Mouse (Mus musculus) mouse embryonic stem cell (cell line): ENCODE data around the gene Fam124a.
"Not testable (repeated sequence)": the region's sequence is repeated elsewhere in the genome, so short reads cannot be mapped to it uniquely, and the experiment has no call there.

Experiments
- in situ Hi-C, 2 experiments: fragments of 300-500 bp; cut with MboI; formaldehyde crosslinking; loops; 1 replicate in 1 of 2; 3 replicates in 1 of 2; pipeline ENCODE4 v1.14.3; 2019 to 2020; ENCODE audit warnings: low sequenced_read_pairs in 2 of 2, low pct_unique_long_range_greater_than_20kb in 1 of 2, mixed read lengths in 1 of 2; ENCODE audit not compliant: unreplicated experiment in 1 of 2

The Fam124a gene

GRCm38 (mm10) chr14:62555309-62555829, at the start of gene Fam124a:
Fam124a (plus strand) TSS chr14:62555737.
- in situ Hi-C loops: no loop called here

GRCm38 (mm10) chr14:62506261-62506660, 49.3 kb upstream of the Fam124a start:
- in situ Hi-C loops: loop anchor here in 1 of 2 experiments (25.0 kb wide), 1 partner anchor 456 kb away; no protein-coding TSS in a partner anchor

GRCm38 (mm10) chr14:62509350-62509749, 46.2 kb upstream of the Fam124a start:
- in situ Hi-C loops: loop anchor here in 1 of 2 experiments (25.0 kb wide), 1 partner anchor 453 kb away; no protein-coding TSS in a partner anchor

GRCm38 (mm10) chr14:62512845-62513244, 42.7 kb upstream of the Fam124a start:
- in situ Hi-C loops: loop anchor here in 1 of 2 experiments (25.0 kb wide), 1 partner anchor 449 kb away; no protein-coding TSS in a partner anchor

DNA sequence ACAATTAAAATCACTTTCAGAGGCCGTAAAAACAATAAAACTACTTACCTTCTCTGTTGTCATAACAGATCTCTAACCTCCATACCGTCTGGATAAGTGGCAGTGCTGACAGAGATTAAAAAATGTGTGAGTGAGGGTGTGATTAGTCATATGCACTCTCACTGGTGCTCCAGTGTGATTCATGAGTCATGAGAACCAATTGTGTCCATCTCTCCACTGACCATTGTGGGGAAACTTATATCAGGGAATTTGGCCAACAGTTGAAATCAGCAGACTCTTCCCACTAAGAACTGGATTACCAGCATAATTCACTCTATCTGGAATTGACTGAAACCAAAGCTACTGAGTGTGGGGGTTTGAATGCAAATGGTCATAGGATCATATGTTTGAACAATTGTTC, 24.6 kb upstream of the Fam124a start:
- in situ Hi-C loops: no loop called here

- in situ Hi-C loops: no loop called here
These were observed 19.4 kb upstream of the Fam124a start for GRCm38 (mm10) chr14:62536127-62536526.

- in situ Hi-C loops: no loop called here
These were observed 18.5 kb upstream of the Fam124a start for GRCm38 (mm10) chr14:62536988-62537387.

- in situ Hi-C loops: no loop called here
These were observed 15.7 kb upstream of the Fam124a start for GRCm38 (mm10) chr14:62539834-62540233.

DNA sequence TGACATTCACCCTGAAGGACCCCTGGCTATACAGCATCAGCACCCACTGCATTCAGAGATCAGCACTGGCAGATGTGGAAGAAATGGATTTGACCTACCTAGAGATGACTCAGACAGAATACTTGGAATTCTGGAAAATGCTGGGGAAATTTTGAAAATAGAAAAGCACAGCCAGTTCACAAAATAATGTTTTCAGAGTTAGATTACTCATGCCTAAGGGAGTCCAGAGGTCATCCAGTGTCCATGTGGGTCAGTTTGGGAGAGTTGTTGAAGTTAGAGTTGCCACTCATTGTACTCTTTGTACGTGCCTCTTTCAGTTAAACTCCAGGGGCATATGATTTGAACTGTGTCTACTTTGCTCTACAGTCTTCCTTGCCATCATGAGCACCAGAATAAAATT, 13.8 kb upstream of the Fam124a start:
- in situ Hi-C loops: no loop called here

- in situ Hi-C loops: no loop called here
These were observed 9.2 kb upstream of the Fam124a start for GRCm38 (mm10) chr14:62546296-62546695.

GRCm38 (mm10) chr14:62546746-62547145, 8.8 kb upstream of the Fam124a start:
- in situ Hi-C loops: no loop called here

DNA sequence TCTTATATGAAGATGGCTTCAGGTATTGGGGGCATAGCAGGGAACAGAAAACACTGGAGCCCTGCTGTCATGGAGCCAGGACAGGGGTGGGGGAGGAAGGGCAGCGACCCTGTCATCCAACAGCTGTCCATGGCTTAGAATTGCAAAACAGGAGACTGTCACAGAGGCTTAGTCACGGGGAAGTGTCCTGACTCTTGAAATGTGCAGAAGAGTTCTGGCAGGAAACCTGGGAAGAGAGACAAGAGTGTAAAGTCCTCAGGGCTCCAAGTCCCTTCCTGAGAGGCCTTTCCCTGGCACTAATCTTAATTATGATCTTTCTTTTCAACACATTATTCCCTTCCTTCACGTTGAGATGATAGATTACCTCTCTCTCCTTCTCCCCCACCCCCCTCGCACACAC, 5.4 kb upstream of the Fam124a start:
- in situ Hi-C loops: no loop called here

DNA sequence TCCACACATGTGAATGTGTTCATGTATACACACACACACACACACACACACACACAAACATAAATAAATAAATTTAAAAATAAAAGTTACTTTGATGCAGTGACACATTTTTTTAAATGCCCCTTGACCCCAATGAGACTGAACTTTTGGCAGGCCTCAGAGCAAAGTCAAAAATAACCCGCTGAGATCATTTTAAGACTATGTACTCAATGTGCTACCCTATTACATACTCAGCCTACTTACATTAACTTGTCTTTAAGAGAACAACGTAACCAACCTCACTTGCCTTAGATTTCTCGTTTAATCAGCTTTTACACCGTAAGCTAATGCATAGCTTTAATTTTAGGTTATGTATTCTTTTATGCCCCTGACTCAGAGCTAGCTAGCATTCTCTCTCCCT, 2.8 kb upstream of the Fam124a start:
- in situ Hi-C loops: no loop called here

DNA sequence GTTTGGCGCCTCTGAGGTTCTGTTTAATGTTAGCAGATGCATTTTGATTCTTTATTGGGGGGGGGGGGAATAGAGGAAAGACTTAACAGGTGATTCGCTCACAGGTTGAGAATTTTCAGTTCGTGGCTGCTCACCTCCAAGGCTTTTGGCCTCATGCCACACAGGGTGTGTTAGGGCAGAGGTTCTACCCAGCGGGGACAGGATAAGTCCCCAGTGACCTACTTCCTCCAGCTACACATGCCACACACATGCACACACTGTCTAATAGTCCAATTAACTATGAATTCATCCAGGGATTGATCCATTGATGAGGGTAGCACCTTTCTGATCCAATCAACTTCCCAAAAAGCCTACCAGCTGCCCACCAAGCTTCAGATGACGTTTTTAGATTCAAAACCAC, 1.8 kb upstream of the Fam124a start:
- in situ Hi-C loops: no loop called here

DNA sequence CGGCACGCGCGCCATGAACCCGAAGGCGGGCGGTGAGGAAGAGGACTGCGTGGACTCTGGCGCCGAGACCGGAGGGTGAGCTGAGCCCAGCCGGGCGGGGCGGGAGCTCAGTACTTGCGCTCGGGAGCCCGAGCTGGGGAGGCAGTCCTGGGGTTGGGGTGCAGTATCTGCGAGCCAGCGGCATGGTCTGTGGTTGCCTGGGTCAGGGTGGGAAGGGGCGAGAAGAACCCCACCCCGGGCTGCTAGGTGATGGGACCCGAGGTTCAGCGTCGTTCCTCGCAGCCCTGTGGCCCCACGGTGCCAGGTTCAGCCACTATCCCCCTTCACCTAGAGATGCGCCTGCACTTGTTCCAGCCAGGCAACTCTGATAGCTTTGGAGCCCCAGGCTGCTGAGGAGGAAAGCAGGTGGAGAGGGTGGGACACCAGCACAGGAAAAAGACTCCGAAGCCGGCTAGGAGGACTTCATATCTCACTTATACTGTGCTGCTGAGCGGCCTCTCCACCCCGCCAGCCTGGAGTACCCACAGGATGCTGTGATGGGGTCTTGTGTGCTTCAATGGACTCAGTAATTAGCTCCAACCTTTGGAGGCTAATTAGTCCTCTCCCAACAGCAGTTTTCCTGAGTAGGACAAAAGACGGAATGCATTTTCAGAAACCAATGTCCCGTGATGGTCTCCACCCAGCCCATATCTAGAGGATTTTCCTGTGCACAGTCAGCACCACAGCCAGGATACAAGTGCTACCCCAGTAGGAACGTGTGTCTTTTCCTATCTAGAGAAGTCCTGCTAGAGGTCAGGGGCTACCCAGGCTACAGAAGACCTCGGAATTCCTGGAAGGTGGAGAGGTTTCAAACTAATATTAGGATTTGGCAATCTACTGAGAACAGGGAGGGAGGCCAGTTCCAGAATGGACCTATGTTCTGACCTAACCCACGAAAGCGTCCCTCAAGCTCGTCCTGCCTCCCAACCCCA, 588 bp downstream of the Fam124a start:
- in situ Hi-C loops: no loop called here

DNA sequence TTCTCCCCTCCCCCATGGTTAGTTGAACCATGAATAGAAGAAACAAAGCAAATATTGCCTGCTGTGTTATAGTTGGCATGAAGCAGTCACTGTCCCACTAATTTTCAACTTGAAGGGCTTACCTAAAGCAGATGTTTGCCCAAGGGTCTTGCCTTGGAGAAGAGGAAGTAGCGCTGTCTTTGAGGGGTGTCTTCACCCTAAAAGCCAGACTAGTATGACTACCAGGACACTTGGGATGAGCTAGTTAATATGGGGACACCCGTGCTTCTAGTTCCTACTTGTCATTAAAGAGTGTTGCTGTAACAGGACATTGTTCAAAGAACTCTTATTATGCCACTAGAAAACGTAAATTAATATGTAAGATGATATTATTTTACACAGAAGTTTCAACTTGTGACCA, 1.6 kb downstream of the Fam124a start:
- in situ Hi-C loops: no loop called here

GRCm38 (mm10) chr14:62561875-62562748, 6.6 kb downstream of the Fam124a start:
- in situ Hi-C loops: no loop called here

- in situ Hi-C loops: no loop called here
These were observed 8.1 kb downstream of the Fam124a start for GRCm38 (mm10) chr14:62563679-62564078.

- in situ Hi-C loops: not testable (repeated sequence)
These were observed 11.3 kb downstream of the Fam124a start, which contains the start of gene Gm4131 for GRCm38 (mm10) chr14:62566821-62567220. Gm4131 (minus strand) TSS chr14:62566921.
